Mouse (Mus musculus): ENCODE results near the gene 4930402H24Rik.

DNA sequence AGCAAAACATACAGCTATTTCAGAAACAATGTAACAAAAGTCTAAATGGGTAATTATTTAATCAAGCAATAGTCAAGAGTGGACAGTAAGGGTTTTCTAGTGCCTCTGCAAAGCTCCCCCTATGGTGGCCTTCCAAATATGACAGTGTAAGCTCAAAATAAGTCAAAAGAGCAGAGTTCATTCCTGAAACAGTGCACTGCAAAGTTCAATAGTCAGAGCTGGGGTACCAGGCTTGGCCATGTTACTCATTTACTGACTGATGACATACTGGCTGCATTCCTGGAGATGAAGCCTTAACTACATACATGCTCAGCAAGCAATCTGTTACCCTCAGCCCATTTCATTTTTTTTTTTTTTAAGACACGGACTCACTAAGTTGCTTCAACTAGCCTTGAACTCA is 91.7 kb downstream of the 4930402H24Rik start:
- no peak for TF ChIP-seq CTCF (IDR thresholded peaks at IDR 0.05; ENCODE audit: borderline replicate concordance, insufficient read depth, low read length)
- TF ChIP-seq POLR2A (IDR thresholded peaks at IDR 0.05; ENCODE audit: low read depth, low read length), result no peak
